Mouse (Mus musculus) heart, embryonic 12.5 days (tissue): ENCODE measurements at regions not wholly inside any gene's neighbourhood (a gene's known extent, or its start where the extent isn't known, plus 50 kb on each side); places are given as distances from the start of the nearest gene placed in this dataset.

Source experiments
- ATAC-seq: fragments of 200-750 bp; cut with Nextera tagmentation; 2 replicates; pipeline ENCODE4 v1.8.0; 2017; ENCODE audit warnings: moderate TSS enrichment, moderate library complexity; ENCODE audit not compliant: insufficient number of reproducible peaks, low FRiP score
- H3K27ac ChIP-seq: fragments of 300-500 bp; sonication (generic); 2 replicates; pipeline ENCODE4 v1.5.1; 2016; ENCODE audit warnings: mild to moderate bottlenecking, moderate library complexity; ENCODE audit not compliant: poor library complexity, severe bottlenecking
- H3K27me3 ChIP-seq: fragments of 300-500 bp; sonication (generic); replicated peaks from 2 replicates; pipeline ENCODE4 v1.6.1; 2016; ENCODE audit warnings: mild to moderate bottlenecking, moderate library complexity
- H3K36me3 ChIP-seq: fragments of 300-500 bp; sonication (generic); 2 replicates; pipeline ENCODE4 v1.6.1; 2016; ENCODE audit warnings: mild to moderate bottlenecking, moderate library complexity
- H3K4me1 ChIP-seq: fragments of 300-500 bp; sonication (generic); replicated peaks from 2 replicates; pipeline ENCODE4 v1.6.1; 2016; ENCODE audit warnings: mild to moderate bottlenecking
- H3K4me2 ChIP-seq: fragments of 300-500 bp; sonication (generic); 2 replicates; pipeline ENCODE4 v1.6.1; 2016; ENCODE audit warnings: mild to moderate bottlenecking, moderate library complexity
- H3K4me3 ChIP-seq: fragments of 300-500 bp; sonication (generic); 2 replicates; pipeline ENCODE4 v1.5.1; 2016; ENCODE audit warnings: mild to moderate bottlenecking
- H3K9ac ChIP-seq: fragments of 300-500 bp; sonication (generic); 2 replicates; pipeline ENCODE4 v1.6.1; 2016; ENCODE audit warnings: mild to moderate bottlenecking, moderate library complexity
- H3K9me3 ChIP-seq: fragments of 300-500 bp; sonication (generic); replicated peaks from 2 replicates; pipeline ENCODE4 v1.6.1; 2016; ENCODE audit warnings: mild to moderate bottlenecking, moderate library complexity
- WGBS: fragments of 180-500 bp; shearing (Covaris S2); methylation state at CpG from one replicate; pipeline ENCODE4 v1.1.7; 2016; 5-methylcytosine and 5-hydroxymethylcytosine counted together

- Histone ChIP-seq H3K27me3 (no peaks in the 10 kb centered on the region), H3K4me2 (no peak overlapping the region), H3K36me3 (no peaks in the 10 kb centered on the region), H3K9ac (no peak overlapping the region), H3K27ac (no peak overlapping the region), H3K4me1 (no peaks in the 10 kb centered on the region), H3K9me3 (no peaks in the 10 kb centered on the region), H3K4me3 (no peak overlapping the region)
- WGBS, result 79% methylated on average over 4 of the region's 4 CpGs
- no peak for ATAC-seq
These were observed 121.5 kb upstream of the Ifne start for GRCm38 (mm10) chr4:89001470-89001869.

- WGBS, result 68% methylated on average over 4 of the region's 4 CpGs
These were observed 120.9 kb upstream of the Ifne start for GRCm38 (mm10) chr4:89000855-89001254.

GRCm38 (mm10) chr4:89000200-89000599 is 120.2 kb upstream of the Ifne start:
- no peak for ATAC-seq
- Histone ChIP-seq H3K4me3 (no peak overlapping the region), H3K9ac (no peak overlapping the region), H3K4me2 (no peak overlapping the region), H3K4me1 (no peaks in the 10 kb centered on the region), H3K27ac (no peak overlapping the region), H3K27me3 (no peaks in the 10 kb centered on the region), H3K9me3 (no peaks in the 10 kb centered on the region), H3K36me3 (no peaks in the 10 kb centered on the region)
- WGBS, result 82% methylated on average over 6 of the region's 6 CpGs

More at GRCm38 (mm10) chr4:89000855-89001254, 120.9 kb upstream of the Ifne start:
- Histone ChIP-seq H3K4me2 (no peak overlapping the region), H3K4me1 (no peaks in the 10 kb centered on the region), H3K9me3 (no peaks in the 10 kb centered on the region), H3K27ac (no peak overlapping the region), H3K27me3 (no peaks in the 10 kb centered on the region), H3K9ac (no peak overlapping the region), H3K4me3 (no peak overlapping the region), H3K36me3 (no peaks in the 10 kb centered on the region)
- no peak for ATAC-seq

- WGBS, result 82% methylated on average over 5 of the region's 5 CpGs
- Histone ChIP-seq H3K9me3 (no peaks in the 10 kb centered on the region), H3K27me3 (no peaks in the 10 kb centered on the region), H3K9ac (no peak overlapping the region), H3K4me2 (no peak overlapping the region), H3K36me3 (no peaks in the 10 kb centered on the region), H3K4me1 (no peaks in the 10 kb centered on the region), H3K27ac (no peak overlapping the region), H3K4me3 (no peak overlapping the region)
- ATAC-seq, result no peak
These were observed 118.3 kb upstream of the Ifne start for GRCm38 (mm10) chr4:88998286-88998685.

GRCm38 (mm10) chr4:88995129-88995919 is 115.3 kb upstream of the Ifne start:
- H3K36me3 ChIP-seq, result no peaks in the 10 kb centered on the region
- H3K9me3 ChIP-seq, result no peaks in the 10 kb centered on the region
- WGBS, result 76% methylated on average over 5 of the region's 5 CpGs

GRCm38 (mm10) chr4:88994486-88994885 is 114.5 kb upstream of the Ifne start:
- Histone ChIP-seq H3K27ac (no peak overlapping the region), H3K27me3 (no peaks in the 10 kb centered on the region), H3K36me3 (no peaks in the 10 kb centered on the region), H3K4me3 (no peak overlapping the region), H3K4me1 (no peaks in the 10 kb centered on the region), H3K4me2 (no peak overlapping the region), H3K9ac (no peak overlapping the region), H3K9me3 (no peaks in the 10 kb centered on the region)
- no peak for ATAC-seq
- 64% methylated on average over 4 of the region's 4 CpGs for WGBS

More at GRCm38 (mm10) chr4:88995129-88995919, 115.3 kb upstream of the Ifne start:
- Histone ChIP-seq H3K4me2 (no peak overlapping the region), H3K27me3 (no peaks in the 10 kb centered on the region), H3K27ac (no peak overlapping the region), H3K4me1 (no peaks in the 10 kb centered on the region), H3K4me3 (no peak overlapping the region), H3K9ac (no peak overlapping the region)
- no peak for ATAC-seq

GRCm38 (mm10) chr4:88992498-88992897 is 112.5 kb upstream of the Ifne start:
- Histone ChIP-seq H3K27me3 (no peaks in the 10 kb centered on the region), H3K9me3 (no peaks in the 10 kb centered on the region), H3K9ac (no peak overlapping the region), H3K4me3 (no peak overlapping the region), H3K36me3 (no peaks in the 10 kb centered on the region), H3K27ac (no peak overlapping the region), H3K4me2 (no peak overlapping the region), H3K4me1 (no peaks in the 10 kb centered on the region)
- 70% methylated on average over 2 of the region's 2 CpGs for WGBS
- no peak for ATAC-seq

- Histone ChIP-seq H3K27me3 (no peaks in the 10 kb centered on the region), H3K27ac (no peak overlapping the region), H3K9ac (no peak overlapping the region), H3K4me3 (no peak overlapping the region), H3K36me3 (no peaks in the 10 kb centered on the region), H3K4me2 (no peak overlapping the region), H3K9me3 (no peaks in the 10 kb centered on the region), H3K4me1 (no peaks in the 10 kb centered on the region)
- ATAC-seq, result no peak
- 61% methylated on average over 4 of the region's 4 CpGs for WGBS
These were observed 108.4 kb upstream of the Ifne start for GRCm38 (mm10) chr4:88988363-88988762.

- Histone ChIP-seq H3K27ac (no peak overlapping the region), H3K27me3 (no peaks in the 10 kb centered on the region), H3K9me3 (no peaks in the 10 kb centered on the region), H3K9ac (no peak overlapping the region), H3K36me3 (no peaks in the 10 kb centered on the region), H3K4me1 (no peaks in the 10 kb centered on the region), H3K4me3 (no peak overlapping the region), H3K4me2 (no peak overlapping the region)
- ATAC-seq, result no peak
- WGBS, result 51% methylated on average over 1 of the region's 1 CpGs
These were observed 107.1 kb upstream of the Ifne start for GRCm38 (mm10) chr4:88987103-88987502.

- H3K36me3 ChIP-seq, result no peaks in the 10 kb centered on the region
- no peak for ATAC-seq
- no peaks in the 10 kb centered on the region for H3K27me3 ChIP-seq
- H3K4me3 ChIP-seq, result no peak overlapping the region
- H3K4me2 ChIP-seq, result no peak overlapping the region
- H3K9ac ChIP-seq, result no peak overlapping the region
- 68% methylated on average over 3 of the region's 3 CpGs for WGBS
- H3K9me3 ChIP-seq, result no peaks in the 10 kb centered on the region
- H3K4me1 ChIP-seq, result no peaks in the 10 kb centered on the region
- no peak overlapping the region for H3K27ac ChIP-seq
These were observed 102.5 kb upstream of the Ifne start for GRCm38 (mm10) chr4:88982457-88982856.

- Histone ChIP-seq H3K4me3 (no peak overlapping the region), H3K4me2 (no peak overlapping the region), H3K9me3 (no peaks in the 10 kb centered on the region), H3K36me3 (no peaks in the 10 kb centered on the region), H3K4me1 (peaks cover 6% of the 10 kb centered on the region; the same call in 1 of the 2 replicates), H3K9ac (no peak overlapping the region), H3K27me3 (no peaks in the 10 kb centered on the region), H3K27ac (no peak overlapping the region)
- no peak for ATAC-seq
- WGBS, result 63% methylated on average over 3 of the region's 3 CpGs
These were observed 97.3 kb upstream of the Ifne start for GRCm38 (mm10) chr4:88977099-88977888.
